Mouse (Mus musculus): Measurements from ENCODE around the gene Atl1.

The Atl1 gene

GRCm38 (mm10) chr12:69941655-69942329 lies 49.4 kb downstream of the Atl1 start:
- DNase-seq (ENCODE audit: low read depth, low spot score): no peak

- no peak for DNase-seq (ENCODE audit: low read depth, low spot score)
Observed at GRCm38 (mm10) chr12:69945861-69946260, 53.4 kb downstream of the Atl1 start.

GRCm38 (mm10) chr12:69947502-69947901 lies 55.1 kb downstream of the Atl1 start:
- no peak for DNase-seq (ENCODE audit: low read depth, low spot score)

- DNase-seq (ENCODE audit: low read depth, low spot score): no peak
Observed at GRCm38 (mm10) chr12:69957378-69957777, 65.0 kb downstream of the Atl1 start.

- peak; percentile 49 for DNase-seq (ENCODE audit: low read depth, low spot score)
Observed at GRCm38 (mm10) chr12:69962468-69962867, 70.1 kb downstream of the Atl1 start.

- DNase-seq (ENCODE audit: low read depth, low spot score): no peak
Observed at GRCm38 (mm10) chr12:69963141-69963540, 70.7 kb downstream of the Atl1 start.

- no peak for DNase-seq (ENCODE audit: low read depth, low spot score)
Observed at GRCm38 (mm10) chr12:69965644-69966043, 73.2 kb downstream of the Atl1 start.

- DNase-seq (ENCODE audit: low read depth, low spot score): no peak
Observed at GRCm38 (mm10) chr12:69966071-69966470, 73.7 kb downstream of the Atl1 start.

GRCm38 (mm10) chr12:69967112-69967511 lies 74.7 kb downstream of the Atl1 start:
- no peak for DNase-seq (ENCODE audit: low read depth, low spot score)

GRCm38 (mm10) chr12:69968154-69968553 lies 75.7 kb downstream of the Atl1 start:
- no peak for DNase-seq (ENCODE audit: low read depth, low spot score)

GRCm38 (mm10) chr12:69973666-69974065 lies 81.3 kb downstream of the Atl1 start:
- no peak for DNase-seq (ENCODE audit: low read depth, low spot score)

GRCm38 (mm10) chr12:69976688-69977087 lies 84.3 kb downstream of the Atl1 start:
- no peak for DNase-seq (ENCODE audit: low read depth, low spot score)

- no peak for DNase-seq (ENCODE audit: low read depth, low spot score)
Observed at GRCm38 (mm10) chr12:69977376-69977998, 85.1 kb downstream of the Atl1 start.

GRCm38 (mm10) chr12:69982874-69983273 lies 90.5 kb downstream of the Atl1 start:
- no peak for DNase-seq (ENCODE audit: low read depth, low spot score)

GRCm38 (mm10) chr12:69985546-69985945 lies 93.1 kb downstream of the Atl1 start:
- no peak for DNase-seq (ENCODE audit: low read depth, low spot score)

- DNase-seq (ENCODE audit: low read depth, low spot score): peak; percentile 57
Observed at GRCm38 (mm10) chr12:69986241-69986762, 93.9 kb downstream of the Atl1 start.

GRCm38 (mm10) chr12:69986786-69987497 lies 94.5 kb downstream of the Atl1 start, which contains the start of gene Sav1:
Gene Sav1, minus strand, starts transcription at chr12:69987002.
- peak; percentile 87 for DNase-seq (ENCODE audit: low read depth, low spot score)

GRCm38 (mm10) chr12:69995382-69995781 lies 103.0 kb downstream of the Atl1 start:
- no peak for DNase-seq (ENCODE audit: low read depth, low spot score)

- no peak for DNase-seq (ENCODE audit: low read depth, low spot score)
Observed at GRCm38 (mm10) chr12:69998186-69998983, 106.0 kb downstream of the Atl1 start.

- no peak for DNase-seq (ENCODE audit: low read depth, low spot score)
Observed at GRCm38 (mm10) chr12:70005103-70005502, 112.7 kb downstream of the Atl1 start.

- no peak for DNase-seq (ENCODE audit: low read depth, low spot score)
Observed at GRCm38 (mm10) chr12:70010356-70010755, 117.9 kb downstream of the Atl1 start.

- DNase-seq (ENCODE audit: low read depth, low spot score): no peak
Observed at GRCm38 (mm10) chr12:70011681-70012080, 119.3 kb downstream of the Atl1 start.

Data from mesoderm, embryonic 11.5 days (tissue).